Mouse (Mus musculus) megakaryocyte, embryonic 14.5 days (primary cell): ENCODE data around the gene Tbx3.

Experiments used
- FLI1 ChIP-seq: IDR thresholded peaks from 2 replicates; pipeline ENCODE4 v1.6.1; 2012; ENCODE audit warnings: low read length, inconsistent platforms, mixed read lengths
- GATA1 ChIP-seq: IDR thresholded peaks from 3 replicates; pipeline ENCODE4 v1.6.1; 2012; ENCODE audit warnings: mixed read lengths, low read length, inconsistent platforms, borderline replicate concordance

- TF ChIP-seq GATA1 (no peak), FLI1 (no peak)
Observed at GRCm38 (mm10) chr5:119626662-119627061, 43.8 kb upstream of the Tbx3 start.
